Mouse (Mus musculus) heart, embryonic 14.5 days (tissue): Measurements from ENCODE around the gene Slc6a4. TPM values are rescaled to one million over a fixed set of nuclear protein-coding genes. Genes with fewer than 3 reads are reported as not detected.

Experiments used
- ATAC-seq: fragments of 200-750 bp; cut with Nextera tagmentation; 2 replicates; pipeline ENCODE4 v1.8.0; 2017; ENCODE audit warnings: low read depth, moderate TSS enrichment; ENCODE audit not compliant: insufficient number of reproducible peaks, insufficient read depth, low FRiP score
- H3K27ac ChIP-seq, 2 experiments: fragments of 200-500 bp in 1 of 2; fragments of 300-500 bp in 1 of 2; sonication (generic) in 1 of 2; replicated peaks in 1 of 2; 2 replicates each; pipeline ENCODE4 v1.5.1; 2012 to 2014; ENCODE audit warnings: low read depth in 2 of 2, low read length in 2 of 2, control low read depth in 1 of 2, mild to moderate bottlenecking in 1 of 2, mixed read lengths in 1 of 2; ENCODE audit not compliant: control insufficient read depth in 1 of 2, insufficient read depth in 1 of 2
- H3K27me3 ChIP-seq: fragments of 300-500 bp; sonication (generic); 2 replicates; pipeline ENCODE4 v1.6.1; 2014; ENCODE audit warnings: mild to moderate bottlenecking, low read length, control low read depth; ENCODE audit not compliant: control insufficient read depth, insufficient read depth
- H3K36me3 ChIP-seq: fragments of 300-500 bp; sonication (generic); 2 replicates; pipeline ENCODE4 v1.6.1; 2014; ENCODE audit warnings: mild to moderate bottlenecking, control low read depth, low read length, mixed read lengths; ENCODE audit not compliant: control insufficient read depth, insufficient read depth
- H3K4me1 ChIP-seq, 2 experiments: fragments of 200-500 bp in 1 of 2; fragments of 300-500 bp in 1 of 2; sonication (generic) in 1 of 2; 2 replicates each; pipeline ENCODE4 v1.6.1; 2012 to 2014; ENCODE audit warnings: low read length in 2 of 2, control low read depth in 1 of 2, mixed read lengths in 1 of 2; ENCODE audit not compliant: control insufficient read depth in 2 of 2, insufficient read depth in 2 of 2
- H3K4me2 ChIP-seq: fragments of 300-500 bp; sonication (generic); 2 replicates; pipeline ENCODE4 v1.6.1; 2014; ENCODE audit warnings: mild to moderate bottlenecking, low read length
- H3K4me3 ChIP-seq, 2 experiments: fragments of 200-500 bp in 1 of 2; fragments of 300-500 bp in 1 of 2; sonication (generic) in 1 of 2; 2 replicates each; pipeline ENCODE4 v1.5.1; 2012 to 2014; ENCODE audit warnings: low read length in 2 of 2, mild to moderate bottlenecking in 2 of 2, control low read depth in 1 of 2, low read depth in 1 of 2, moderate library complexity in 1 of 2; ENCODE audit not compliant: control insufficient read depth in 1 of 2, insufficient read depth in 1 of 2
- H3K9ac ChIP-seq: fragments of 300-500 bp; sonication (generic); 2 replicates; pipeline ENCODE4 v1.6.1; 2014; ENCODE audit warnings: mild to moderate bottlenecking, low read length
- H3K9me3 ChIP-seq: fragments of 300-500 bp; sonication (generic); 2 replicates; pipeline ENCODE4 v1.6.1; 2016; ENCODE audit warnings: low read length, control low read depth; ENCODE audit not compliant: control insufficient read depth
- WGBS: fragments of 180-500 bp; shearing (Covaris S2); extraction: QIAGEN DNeasy Blood & Tissue Kit; methylation state at CpG from one replicate; pipeline ENCODE4 v1.1.7; 2014; 5-methylcytosine and 5-hydroxymethylcytosine counted together
- polyA plus RNA-seq: library from polyadenylated mRNA; unstranded; fragments of >200 nt; fragmentation: Nextera tagmentation; extraction: Ambion mirVana; gene quantifications from 2 replicates; pipeline ENCODE4 v1.2.1, GENCODE M21; 2014

Slc6a4 gene
- polyA plus RNA-seq, 1 experiment from 2014 or later, result 0.47 TPM

DNA sequence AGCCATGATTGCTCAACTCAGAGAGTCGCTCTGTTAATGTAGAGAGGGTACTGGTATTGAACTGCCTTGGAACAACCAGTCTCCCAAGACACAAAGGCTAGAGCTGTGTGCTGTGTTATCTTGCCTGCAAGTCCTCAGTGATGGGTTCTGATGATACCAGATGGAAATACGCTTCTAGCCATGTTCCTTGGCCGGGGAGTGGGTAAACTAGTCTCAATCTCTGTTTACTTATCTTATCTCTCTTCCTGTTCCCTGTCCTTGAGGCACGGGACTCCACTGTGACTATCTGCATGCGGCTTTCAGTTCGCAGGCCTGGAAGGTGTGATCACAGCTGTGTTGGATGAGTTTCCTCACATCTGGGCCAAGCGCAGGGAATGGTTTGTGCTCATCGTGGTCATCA lies 21.1 kb downstream of the Slc6a4 start:
- ATAC-seq, result no peak
- H3K9ac ChIP-seq, result no peak overlapping the region
- H3K27ac ChIP-seq, result no peak overlapping the region
- H3K36me3 ChIP-seq, result no peaks in the 10 kb centered on the region
- no peaks in the 10 kb centered on the region for H3K9me3 ChIP-seq
- peaks cover 10% of the 10 kb centered on the region; the same call in 1 of the 2 replicates for H3K27me3 ChIP-seq
- WGBS, result 18% methylated on average over 8 of the region's 8 CpGs
- H3K4me1 ChIP-seq, result no peaks in the 10 kb centered on the region
- H3K4me2 ChIP-seq, result no peak overlapping the region
- no peak overlapping the region for H3K4me3 ChIP-seq

DNA sequence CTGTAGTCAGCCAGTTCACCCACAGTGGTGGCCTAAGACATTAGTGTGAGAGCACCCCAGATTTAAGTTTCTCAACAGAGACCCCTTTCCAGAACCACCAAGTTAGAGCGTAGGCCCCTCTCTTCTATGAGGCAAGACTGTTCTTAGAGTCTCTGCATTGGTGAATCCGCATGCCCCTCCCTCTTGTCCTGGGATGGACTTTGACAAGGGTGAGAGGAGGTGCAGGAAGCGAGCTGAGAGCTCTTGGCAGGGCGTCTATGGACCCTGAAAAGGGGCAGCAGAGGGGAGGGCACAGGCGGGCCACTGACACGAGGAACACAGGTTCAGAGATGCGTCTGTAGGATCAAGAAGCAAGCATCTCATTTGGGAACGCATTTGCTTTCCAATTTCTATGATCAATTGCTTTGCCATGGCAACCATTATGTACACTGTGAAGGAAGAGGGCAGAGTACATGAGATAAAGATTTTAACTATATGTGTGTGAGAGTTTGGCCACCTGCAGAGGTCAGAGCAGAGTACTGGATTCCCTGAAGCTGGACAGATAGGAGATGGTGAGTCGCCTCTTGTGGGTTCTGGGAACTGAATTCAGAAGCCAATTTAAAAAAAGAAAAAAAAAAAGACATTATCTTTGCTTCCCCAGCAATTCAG lies 23.5 kb downstream of the Slc6a4 start:
- Histone ChIP-seq H3K36me3 (no peaks in the 10 kb centered on the region), H3K9me3 (no peaks in the 10 kb centered on the region), H3K4me2 (no peak overlapping the region), H3K9ac (no peak overlapping the region), H3K4me1 (no peaks in the 10 kb centered on the region), H3K27ac (no peak overlapping the region), H3K4me3 (no peak overlapping the region), H3K27me3 (peaks cover 10% of the 10 kb centered on the region; the same call in 1 of the 2 replicates)
- WGBS, result 76% methylated on average over 9 of the region's 9 CpGs
- no peak for ATAC-seq

DNA sequence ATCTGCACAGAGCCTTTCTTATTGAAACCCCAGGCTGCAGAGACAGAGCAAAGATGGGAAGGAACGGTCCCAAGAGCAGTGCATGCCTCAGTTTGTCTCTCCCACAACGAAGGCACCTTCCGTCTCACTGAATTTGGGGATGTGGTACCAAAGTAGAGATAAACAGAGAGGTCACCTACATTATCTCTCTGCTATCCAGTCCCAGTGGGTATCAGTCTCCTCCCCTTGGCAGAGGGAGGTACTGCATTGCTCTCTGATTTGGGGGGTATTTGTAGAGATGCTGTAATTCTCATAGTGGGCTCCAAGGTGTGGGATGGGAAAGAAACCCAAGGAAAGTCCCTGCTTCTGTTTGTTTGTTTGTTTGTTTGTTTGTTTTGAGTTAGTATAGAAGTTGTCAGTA lies 28.2 kb downstream of the Slc6a4 start:
- no peaks in the 10 kb centered on the region for H3K27me3 ChIP-seq
- H3K27ac ChIP-seq, result no peak overlapping the region
- no peaks in the 10 kb centered on the region for H3K9me3 ChIP-seq
- 57% methylated on average over 3 of the region's 3 CpGs for WGBS
- H3K36me3 ChIP-seq, result no peaks in the 10 kb centered on the region
- H3K4me2 ChIP-seq, result no peak overlapping the region
- no peak overlapping the region for H3K4me3 ChIP-seq
- H3K9ac ChIP-seq, result no peak overlapping the region
- no peaks in the 10 kb centered on the region for H3K4me1 ChIP-seq
- no peak for ATAC-seq

DNA sequence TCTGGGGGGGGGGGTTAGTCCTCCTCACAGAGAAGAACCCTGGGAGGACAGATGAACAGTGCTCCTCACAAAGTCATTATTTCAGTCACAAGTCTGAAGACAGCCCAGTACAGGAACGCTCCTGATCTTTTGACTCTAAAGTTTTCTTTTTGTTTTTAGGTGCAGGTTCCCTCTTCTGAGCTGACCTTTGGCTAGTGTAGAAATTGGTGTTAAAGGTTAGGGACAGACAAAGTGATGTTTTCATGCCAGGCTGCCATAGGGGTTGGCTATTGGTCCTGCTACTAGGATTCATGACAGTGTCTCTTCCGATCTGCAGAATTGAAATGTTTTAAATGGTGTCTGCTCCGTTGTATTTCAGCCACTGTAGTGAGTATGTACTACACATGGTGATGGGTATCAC lies 29.8 kb downstream of the Slc6a4 start:
- H3K36me3 ChIP-seq, result no peaks in the 10 kb centered on the region
- no peak for ATAC-seq
- no peak overlapping the region for H3K4me2 ChIP-seq
- no peaks in the 10 kb centered on the region for H3K9me3 ChIP-seq
- H3K4me3 ChIP-seq, result no peak overlapping the region
- whole genome bisulfite sequencing, result 89% methylated on average over 3 of the region's 3 CpGs
- no peaks in the 10 kb centered on the region for H3K27me3 ChIP-seq
- H3K4me1 ChIP-seq, result no peaks in the 10 kb centered on the region
- H3K9ac ChIP-seq, result no peak overlapping the region
- no peak overlapping the region for H3K27ac ChIP-seq

DNA sequence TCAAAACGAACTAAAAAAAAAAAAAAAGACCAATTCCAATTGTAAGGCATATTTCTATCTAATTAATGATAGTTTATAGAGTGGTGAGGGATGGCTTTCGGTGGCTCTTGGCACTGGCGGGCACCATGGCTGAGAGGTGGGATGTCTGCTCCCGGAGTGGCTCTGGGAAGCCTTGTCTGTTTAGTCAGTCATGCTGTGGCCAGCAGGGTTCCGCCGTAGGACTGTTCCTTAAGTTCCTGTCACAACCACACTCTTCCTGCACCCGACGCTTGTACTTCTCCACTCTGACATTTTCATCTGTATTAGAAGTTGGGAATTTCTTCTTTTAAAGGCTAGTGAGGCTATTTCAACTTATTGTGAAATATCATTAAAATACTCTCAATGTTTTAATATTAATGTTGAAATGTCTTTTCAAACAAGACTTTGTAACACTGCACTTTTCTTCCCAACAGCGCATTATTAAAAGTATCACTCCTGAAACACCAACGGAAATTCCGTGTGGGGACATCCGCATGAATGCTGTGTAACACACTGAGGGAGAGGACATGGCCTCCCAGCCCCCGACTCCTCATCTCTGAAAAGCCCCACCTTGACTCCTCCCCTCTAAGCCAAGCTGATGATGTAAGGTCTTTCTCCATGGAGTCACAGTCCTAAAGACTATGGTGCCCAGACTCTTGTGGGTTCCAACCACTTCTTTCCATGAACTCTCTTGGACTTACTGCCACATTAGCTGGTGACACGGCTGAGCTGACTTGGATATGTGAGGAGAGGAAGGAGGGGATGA lies 32.9 kb downstream of the Slc6a4 start:
- Histone ChIP-seq H3K4me3 (no peak overlapping the region), H3K9me3 (no peaks in the 10 kb centered on the region), H3K4me2 (no peak overlapping the region), H3K4me1 (no peaks in the 10 kb centered on the region), H3K36me3 (no peaks in the 10 kb centered on the region), H3K27ac (no peak overlapping the region), H3K27me3 (no peaks in the 10 kb centered on the region), H3K9ac (no peak overlapping the region)
- WGBS, result 62% methylated on average over 14 of the region's 14 CpGs
- no peak for ATAC-seq

DNA sequence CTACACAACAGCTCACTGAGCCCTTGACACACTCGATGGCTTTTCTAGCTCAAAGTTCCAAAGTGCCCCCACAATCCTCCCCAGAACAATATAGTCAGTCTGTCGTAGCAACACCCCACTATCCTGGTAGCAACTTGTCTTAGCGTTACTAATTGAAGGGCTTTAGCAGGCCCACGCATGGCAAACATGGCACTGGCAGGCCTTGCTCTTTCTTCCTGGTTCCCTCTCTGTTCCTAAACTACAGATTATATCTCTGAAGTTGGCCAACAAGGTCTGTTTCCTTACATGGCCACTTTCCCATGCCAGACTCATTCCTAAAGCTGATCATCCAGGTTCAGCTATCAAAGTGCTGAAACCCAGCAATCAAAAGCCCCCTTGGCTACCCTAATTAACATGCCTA lies 43.5 kb downstream of the Slc6a4 start:
- no peaks in the 10 kb centered on the region for H3K27me3 ChIP-seq
- no peak overlapping the region for H3K4me2 ChIP-seq
- H3K9ac ChIP-seq, result no peak overlapping the region
- no peak overlapping the region for H3K27ac ChIP-seq
- no peak overlapping the region for H3K4me3 ChIP-seq
- 87% methylated on average over 4 of the region's 4 CpGs for WGBS
- H3K9me3 ChIP-seq, result no peaks in the 10 kb centered on the region
- H3K4me1 ChIP-seq, result no peaks in the 10 kb centered on the region
- H3K36me3 ChIP-seq, result peaks cover 26% of the 10 kb centered on the region
- ATAC-seq, result no peak

DNA sequence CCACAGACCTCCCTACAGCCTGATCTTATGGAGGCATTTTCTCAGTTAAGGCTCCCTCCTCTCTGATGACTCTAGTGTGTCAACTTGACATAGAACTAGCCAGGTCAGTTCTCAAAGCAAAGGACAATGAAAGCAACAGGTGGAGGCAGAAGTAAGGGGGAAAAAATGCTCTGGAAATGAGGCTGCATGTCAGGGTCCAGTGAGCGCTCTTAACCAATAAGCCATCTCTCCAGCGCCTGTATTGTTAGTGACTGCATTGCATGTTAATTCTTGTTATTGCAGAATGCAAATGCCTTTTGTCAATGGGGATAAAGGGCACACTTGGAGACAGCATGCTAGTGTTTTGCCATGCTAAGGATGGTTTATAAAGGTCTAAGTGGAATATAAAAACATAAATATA lies 44.4 kb downstream of the Slc6a4 start:
- WGBS, result 81% methylated on average over 2 of the region's 2 CpGs
- no peak for ATAC-seq
- H3K4me3 ChIP-seq, result no peak overlapping the region

More for the DNA sequence above, 44.4 kb downstream of the Slc6a4 start:
- Histone ChIP-seq H3K36me3 (peaks cover 34% of the 10 kb centered on the region), H3K27me3 (no peaks in the 10 kb centered on the region), H3K4me2 (no peak overlapping the region), H3K27ac (no peak overlapping the region), H3K9ac (no peak overlapping the region), H3K4me1 (no peaks in the 10 kb centered on the region), H3K9me3 (no peaks in the 10 kb centered on the region)
